Mouse (Mus musculus) spleen, adult 12 weeks (tissue): Measurements from ENCODE around the gene Serpind1.

ENCODE experiments used
- DNase-seq: peaks from one replicate; pipeline ENCODE4 v3.0.0; 2022; ENCODE audit warnings: low spot score

Gene Serpind1

DNA sequence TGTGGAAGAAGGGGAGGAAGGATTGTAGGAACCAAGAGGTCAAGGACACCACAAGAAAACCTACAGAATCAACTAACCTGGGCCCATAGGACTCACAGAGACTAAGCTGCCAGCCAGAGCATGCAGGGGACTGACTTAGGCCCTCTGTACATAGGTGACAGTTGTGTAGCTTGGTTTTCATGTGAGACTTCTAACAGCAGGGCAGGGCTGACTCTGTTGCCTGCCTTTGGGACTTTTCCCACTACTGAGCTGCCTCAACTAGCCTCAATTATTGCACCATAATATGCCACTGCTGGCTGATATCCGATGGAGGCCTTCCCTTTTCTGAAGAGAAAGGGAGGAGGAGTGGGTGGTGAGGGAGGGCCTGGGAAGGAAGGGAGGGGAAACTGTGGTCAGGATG lies 15.6 kb downstream of the Serpind1 start:
- no peak for DNase-seq

DNA sequence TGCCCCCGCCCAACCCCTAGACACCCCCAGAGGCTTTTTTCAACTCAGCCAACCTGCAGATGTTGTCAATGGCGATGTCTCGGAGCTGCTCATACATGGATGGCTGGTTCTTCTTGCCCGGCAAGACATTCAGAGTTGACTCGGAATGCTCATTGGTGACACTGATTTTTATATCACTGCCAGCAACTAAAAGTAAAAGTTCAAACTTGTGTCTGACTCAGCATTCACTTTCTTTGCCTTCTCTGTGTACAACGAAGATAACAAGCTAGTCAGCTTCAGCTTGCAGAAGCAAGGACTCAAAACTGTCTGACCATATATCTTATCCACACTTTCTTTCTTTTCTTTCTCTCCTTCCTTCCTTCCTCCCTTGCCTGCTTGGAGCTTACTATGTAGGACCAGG lies 24.9 kb downstream of the Serpind1 start:
- DNase-seq: no peak

GRCm38 (mm10) chr16:17358787-17359186 lies 27.6 kb downstream of the Serpind1 start:
- no peak for DNase-seq

GRCm38 (mm10) chr16:17382306-17382705 lies 51.1 kb downstream of the Serpind1 start:
- DNase-seq: no peak

DNA sequence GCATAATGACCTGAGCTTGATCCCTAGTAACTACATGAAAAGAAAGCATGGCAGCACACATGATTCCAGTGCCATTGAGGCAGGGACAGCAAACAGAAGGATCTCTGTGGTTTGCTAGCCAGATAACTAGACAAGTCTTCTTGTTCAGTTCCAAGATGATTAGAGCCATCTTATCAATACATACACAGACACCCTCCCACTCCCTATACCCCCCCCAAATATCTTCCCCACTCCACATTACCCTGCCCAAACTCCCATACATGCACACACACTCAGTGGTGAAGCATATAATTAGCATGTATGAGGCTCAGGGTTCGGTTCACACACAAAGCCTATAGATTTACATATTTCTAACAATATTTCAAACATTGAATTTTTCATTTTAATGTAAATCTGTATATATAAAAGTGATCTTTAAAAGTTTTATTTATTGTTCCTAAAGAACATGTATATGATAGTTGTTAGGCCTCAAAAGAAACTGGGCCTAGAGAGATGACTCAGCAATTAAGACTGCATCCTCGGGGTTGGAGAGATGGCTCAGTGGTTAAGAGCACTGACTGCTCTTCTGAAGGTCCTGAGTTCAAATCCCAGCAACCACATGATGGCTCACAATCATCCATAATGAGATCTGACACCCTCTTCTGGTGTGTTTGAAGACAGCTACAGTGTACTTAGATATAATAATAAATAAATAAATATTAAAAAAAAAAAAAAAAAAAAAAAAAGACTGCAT lies 52.6 kb downstream of the Serpind1 start:
- DNase-seq: no peak

DNA sequence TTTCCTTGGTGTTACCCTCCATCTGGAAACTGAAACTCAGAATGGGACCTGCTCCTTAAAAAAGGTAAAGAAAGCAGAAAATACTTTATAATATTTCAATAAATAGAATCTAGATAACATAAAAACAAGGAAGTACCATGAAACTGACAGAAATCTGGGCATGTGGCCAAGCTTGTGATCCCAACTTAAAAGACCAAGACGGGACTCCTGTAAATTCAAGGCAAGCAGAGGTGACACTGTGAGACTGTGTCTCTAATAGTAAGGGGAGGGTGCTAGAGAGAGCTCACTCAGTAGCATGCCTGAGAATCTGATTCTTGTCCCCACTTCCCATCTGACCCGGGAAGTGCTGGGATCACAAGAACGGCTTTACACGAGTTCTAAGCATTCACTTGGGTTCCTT lies 61.6 kb downstream of the Serpind1 start:
- no peak for DNase-seq
